Mouse (Mus musculus) liver, embryonic 13.5 days (tissue): Measurements from ENCODE around the gene Zfand3. TPM values are rescaled to one million over a fixed set of nuclear protein-coding genes. Genes with fewer than 3 reads are reported as not detected.
A peak's percentile ranks its signal among the peaks of the same experiment; 100 is the strongest.

Source experiments
- ATAC-seq: fragments of 200-750 bp; cut with Nextera tagmentation; 2 replicates; pipeline ENCODE4 v1.8.0; 2017; ENCODE audit warnings: low read depth, mild to moderate bottlenecking, moderate number of reproducible peaks, moderate library complexity
- DNase-seq: peaks from one replicate; pipeline ENCODE4 v3.0.0; 2022
- H3K27ac ChIP-seq: fragments of 300-500 bp; sonication (generic); 2 replicates; pipeline ENCODE4 v1.5.1; 2015; ENCODE audit warnings: moderate library complexity, mild to moderate bottlenecking, inconsistent platforms
- H3K27me3 ChIP-seq: fragments of 300-500 bp; sonication (generic); 2 replicates; pipeline ENCODE4 v1.6.1; 2015; ENCODE audit warnings: mild to moderate bottlenecking, inconsistent platforms
- H3K36me3 ChIP-seq: fragments of 300-500 bp; sonication (generic); 2 replicates; pipeline ENCODE4 v1.6.1; 2015; ENCODE audit warnings: mild to moderate bottlenecking, inconsistent platforms
- H3K4me1 ChIP-seq: fragments of 300-500 bp; sonication (generic); replicated peaks from 2 replicates; pipeline ENCODE4 v1.6.1; 2015; ENCODE audit warnings: inconsistent platforms
- H3K4me2 ChIP-seq: fragments of 300-500 bp; sonication (generic); 2 replicates; pipeline ENCODE4 v1.6.1; 2015; ENCODE audit warnings: inconsistent platforms, mild to moderate bottlenecking, moderate library complexity
- H3K4me3 ChIP-seq: fragments of 300-500 bp; sonication (generic); replicated peaks from 2 replicates; pipeline ENCODE4 v1.5.1; 2015; ENCODE audit warnings: mild to moderate bottlenecking, inconsistent platforms
- H3K9ac ChIP-seq: fragments of 300-500 bp; sonication (generic); 2 replicates; pipeline ENCODE4 v1.6.1; 2015; ENCODE audit warnings: mild to moderate bottlenecking, inconsistent platforms
- H3K9me3 ChIP-seq: fragments of 300-500 bp; sonication (generic); replicated peaks from 2 replicates; pipeline ENCODE4 v1.6.1; 2016; ENCODE audit warnings: inconsistent platforms
- WGBS: fragments of 180-500 bp; shearing (Covaris S2); methylation state at CpG from one replicate; pipeline ENCODE4 v1.1.7; 2015; ENCODE audit not compliant: insufficient replicate concordance; 5-methylcytosine and 5-hydroxymethylcytosine counted together
- polyA plus RNA-seq: library from polyadenylated mRNA; unstranded; fragments of >200 nt; fragmentation: Nextera tagmentation; extraction: Ambion mirVana; gene quantifications from 2 replicates; pipeline ENCODE4 v1.2.1, GENCODE M21; 2015

Gene Zfand3
- polyA plus RNA-seq, 1 experiment from 2014 or later, result 13.7 TPM

DNA sequence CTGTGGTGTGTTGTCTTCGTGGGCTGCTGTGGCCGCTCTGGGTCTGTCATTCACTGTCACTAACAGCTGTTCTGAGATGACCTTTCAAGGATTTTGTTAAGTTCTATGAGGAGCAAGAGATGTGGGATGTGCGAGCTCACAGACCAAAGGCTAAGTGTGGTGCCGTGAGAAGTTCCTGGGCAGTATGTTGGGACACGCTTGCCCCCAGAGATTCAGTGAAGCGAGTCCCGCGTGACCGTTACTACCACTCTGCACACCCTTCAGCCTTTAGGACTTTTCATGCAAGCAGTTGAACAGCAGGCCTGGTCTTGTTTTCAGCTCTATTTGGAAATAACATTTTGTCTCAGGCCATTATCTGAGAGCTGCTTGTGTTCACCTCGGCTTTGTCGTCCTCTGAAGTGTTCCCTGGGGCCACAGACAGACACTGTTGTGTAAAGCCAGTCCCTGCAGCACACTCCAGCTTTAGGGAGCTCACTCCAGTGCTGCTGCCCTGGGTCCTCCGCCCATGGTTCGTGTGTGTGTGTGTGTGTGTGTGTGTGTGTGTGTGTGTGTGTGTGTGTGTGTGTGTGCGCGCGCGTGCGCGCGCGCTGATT, 191.2 kb downstream of the Zfand3 start:
- Histone ChIP-seq H3K4me2 (no peak overlapping the region), H3K4me3 (no peak overlapping the region), H3K9me3 (no peaks in the 10 kb centered on the region), H3K9ac (no peak overlapping the region), H3K27me3 (no peaks in the 10 kb centered on the region), H3K27ac (no peak overlapping the region), H3K4me1 (peaks cover 24% of the 10 kb centered on the region), H3K36me3 (peaks cover 22% of the 10 kb centered on the region)
- DNase-seq (no peak), ATAC-seq (no peak)
- WGBS, result 85% methylated on average over 13 of the region's 21 CpGs

DNA sequence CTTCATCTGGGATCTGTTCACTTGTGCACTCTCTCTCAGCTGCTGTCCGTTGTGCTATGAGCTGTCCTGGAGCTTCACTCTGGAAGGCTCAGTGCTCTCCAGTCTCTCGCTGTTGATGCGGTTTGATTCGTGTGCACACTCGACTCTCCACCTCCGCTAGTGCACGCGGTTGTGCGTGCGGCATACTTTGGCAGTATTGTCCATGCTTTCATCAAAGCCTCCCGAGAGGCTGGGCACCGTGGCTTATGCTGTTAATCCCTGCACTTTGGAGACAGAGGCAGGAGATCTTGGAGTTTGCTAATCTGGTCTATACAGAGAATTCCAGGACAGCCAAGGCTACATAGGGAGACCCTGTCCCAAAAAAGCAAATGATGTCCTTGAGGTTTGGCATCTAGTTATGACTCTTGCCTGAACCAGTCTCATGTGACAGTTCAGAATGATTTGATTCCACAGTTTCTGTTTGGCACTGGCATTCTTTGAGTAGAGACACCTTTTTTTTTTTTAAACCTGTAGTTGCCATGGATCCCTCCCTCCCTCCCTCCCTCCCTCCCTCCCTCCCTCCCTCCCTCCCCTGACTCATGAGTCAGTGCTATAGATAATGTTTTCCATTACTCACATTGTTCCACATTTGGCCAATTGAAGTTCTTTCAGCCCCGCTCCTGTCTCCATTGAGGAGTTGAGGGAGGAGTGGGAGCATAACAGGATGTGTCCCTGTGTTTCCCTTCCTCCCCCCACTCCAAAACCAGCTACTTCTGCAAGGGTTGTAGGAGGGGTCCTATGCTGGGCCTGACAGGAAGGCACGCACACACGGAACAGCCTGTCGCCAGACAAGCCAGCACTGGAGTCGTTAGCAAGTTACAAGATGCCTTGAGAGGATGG, 192.1 kb downstream of the Zfand3 start:
- DNase-seq (no peak), ATAC-seq (no peak)
- H3K27ac ChIP-seq, result 0 out of 2 replicates have a peak overlapping the region, but pooled peaks have one; percentile 5
- H3K27me3 ChIP-seq, result no peaks in the 10 kb centered on the region
- H3K4me3 ChIP-seq, result no peak overlapping the region
- no peak overlapping the region for H3K4me2 ChIP-seq
- peaks cover 26% of the 10 kb centered on the region for H3K4me1 ChIP-seq
- WGBS, result 77% methylated on average over 17 of the region's 17 CpGs
- H3K9ac ChIP-seq, result no peak overlapping the region
- H3K36me3 ChIP-seq, result peaks cover 22% of the 10 kb centered on the region
- no peaks in the 10 kb centered on the region for H3K9me3 ChIP-seq

DNA sequence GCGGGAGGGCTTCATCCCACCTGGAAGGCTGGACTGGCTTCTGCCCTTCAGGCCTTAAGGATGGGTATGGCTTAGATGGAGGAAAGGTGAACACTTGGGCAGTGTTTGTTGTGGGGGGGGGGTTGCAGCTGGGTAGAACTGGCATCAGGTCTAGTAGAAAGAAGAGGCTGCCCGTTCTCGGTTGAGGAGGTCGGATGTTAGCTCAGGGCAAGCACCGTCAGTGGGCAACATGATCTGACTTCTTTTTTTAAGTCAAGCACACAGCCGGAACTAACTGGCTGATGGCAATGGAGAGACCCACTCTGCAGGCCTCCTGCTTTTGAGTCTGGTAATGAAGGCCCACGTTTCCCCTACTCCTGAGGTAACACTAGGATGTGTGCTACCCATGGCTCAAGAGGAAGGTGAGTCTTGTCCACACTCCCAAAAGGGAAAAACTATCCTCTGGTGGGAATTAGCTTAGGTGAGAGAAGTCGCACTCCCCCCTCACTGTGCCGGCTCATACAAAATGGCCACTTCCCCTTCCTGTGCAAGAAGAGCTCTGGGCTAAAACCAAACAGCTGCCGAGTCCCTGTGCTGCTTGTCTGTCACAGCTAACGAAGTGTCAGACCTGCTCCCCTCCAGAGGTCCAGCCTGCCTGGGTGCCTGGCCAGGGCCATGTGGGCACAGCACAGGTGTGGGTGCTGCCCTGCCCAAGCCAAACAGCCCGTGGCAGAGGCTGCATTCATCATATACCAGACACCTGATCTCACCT, 192.9 kb downstream of the Zfand3 start:
- peaks cover 19% of the 10 kb centered on the region for H3K36me3 ChIP-seq
- no peak overlapping the region for H3K4me2 ChIP-seq
- DNase-seq, result no peak
- H3K4me3 ChIP-seq, result no peak overlapping the region
- H3K27ac ChIP-seq, result no peak overlapping the region
- ATAC-seq, result no peak
- 50% methylated on average over 12 of the region's 12 CpGs for WGBS
- H3K4me1 ChIP-seq, result peaks cover 26% of the 10 kb centered on the region
- H3K9ac ChIP-seq, result no peak overlapping the region
- no peaks in the 10 kb centered on the region for H3K9me3 ChIP-seq
- H3K27me3 ChIP-seq, result no peaks in the 10 kb centered on the region

DNA sequence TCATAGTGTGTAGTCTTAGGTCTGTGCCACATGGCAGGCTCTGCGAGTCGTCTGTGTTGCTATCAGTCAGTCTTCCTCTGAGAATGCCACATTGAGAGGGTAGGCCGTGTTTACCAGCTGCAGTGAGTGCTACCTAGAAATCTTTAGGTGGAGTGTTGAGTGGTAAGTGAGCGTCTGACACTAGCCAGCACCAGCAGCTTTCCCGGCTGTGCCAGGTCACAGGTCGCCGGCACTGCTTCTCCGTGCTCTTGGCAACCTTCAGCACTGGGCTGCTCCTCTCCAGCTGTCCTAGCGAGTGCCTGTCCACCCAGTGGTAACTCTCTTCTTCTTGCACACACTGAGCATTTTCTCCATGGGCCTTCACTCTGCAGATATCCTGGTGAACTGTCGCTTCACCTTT, 193.9 kb downstream of the Zfand3 start:
- H3K36me3 ChIP-seq, result peaks cover 15% of the 10 kb centered on the region; the same call in 1 of the 2 replicates
- WGBS, result 73% methylated on average over 10 of the region's 10 CpGs
- H3K4me2 ChIP-seq, result no peak overlapping the region
- peaks cover 26% of the 10 kb centered on the region for H3K4me1 ChIP-seq
- no peak overlapping the region for H3K9ac ChIP-seq
- no peak overlapping the region for H3K4me3 ChIP-seq
- no peaks in the 10 kb centered on the region for H3K27me3 ChIP-seq
- DNase-seq (no peak), ATAC-seq (no peak)
- H3K9me3 ChIP-seq, result no peaks in the 10 kb centered on the region
- H3K27ac ChIP-seq, result no peak overlapping the region

DNA sequence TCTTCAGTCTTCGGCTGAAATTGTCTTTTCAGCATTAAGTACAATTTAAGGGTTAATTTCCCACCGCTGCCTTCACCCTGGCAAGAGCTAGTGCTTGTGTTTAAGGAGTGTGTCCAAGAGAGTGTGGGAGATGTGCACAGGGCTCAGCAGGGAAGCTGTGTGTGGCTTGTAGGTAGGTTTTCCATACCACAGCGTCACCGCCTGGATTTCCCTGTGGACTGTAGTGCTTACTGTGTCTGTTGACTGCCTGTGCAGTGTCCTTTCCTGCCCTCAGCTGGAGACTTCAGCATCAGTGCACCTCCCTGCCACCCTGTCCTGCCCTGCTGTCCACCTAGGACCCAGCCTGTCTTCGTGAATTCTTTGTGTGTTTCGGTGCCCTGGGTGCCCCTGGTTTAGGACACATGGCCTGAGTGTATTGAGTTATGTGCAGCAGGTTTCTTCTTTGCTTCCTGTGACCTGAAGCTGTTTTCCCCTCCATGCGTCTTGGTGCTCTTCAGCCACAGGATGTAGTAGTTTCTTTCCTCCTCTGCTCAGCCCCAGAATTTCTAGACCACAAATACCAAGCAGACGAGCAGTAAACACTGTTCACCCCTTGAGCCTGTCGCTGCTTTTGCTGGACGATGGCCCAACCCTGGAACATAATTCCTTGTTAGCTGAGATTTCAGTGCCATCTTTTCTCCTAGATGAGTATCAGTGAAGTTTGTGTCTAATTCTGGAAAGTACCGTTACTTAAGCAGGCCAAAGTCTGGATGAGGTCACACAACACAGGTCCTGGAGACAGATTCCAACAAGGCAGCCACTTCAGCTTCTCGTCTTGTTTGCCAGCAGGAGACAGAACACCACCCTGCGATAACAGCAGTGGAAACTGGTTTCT, 195.1 kb downstream of the Zfand3 start:
- DNase-seq (no peak), ATAC-seq (no peak)
- Histone ChIP-seq H3K4me1 (peaks cover 26% of the 10 kb centered on the region), H3K4me3 (no peak overlapping the region), H3K27me3 (no peaks in the 10 kb centered on the region), H3K27ac (no peak overlapping the region), H3K4me2 (no peak overlapping the region), H3K9ac (no peak overlapping the region), H3K9me3 (no peaks in the 10 kb centered on the region), H3K36me3 (peaks cover 9% of the 10 kb centered on the region; the same call in 1 of the 2 replicates)
- WGBS, result 71% methylated on average over 13 of the region's 13 CpGs

DNA sequence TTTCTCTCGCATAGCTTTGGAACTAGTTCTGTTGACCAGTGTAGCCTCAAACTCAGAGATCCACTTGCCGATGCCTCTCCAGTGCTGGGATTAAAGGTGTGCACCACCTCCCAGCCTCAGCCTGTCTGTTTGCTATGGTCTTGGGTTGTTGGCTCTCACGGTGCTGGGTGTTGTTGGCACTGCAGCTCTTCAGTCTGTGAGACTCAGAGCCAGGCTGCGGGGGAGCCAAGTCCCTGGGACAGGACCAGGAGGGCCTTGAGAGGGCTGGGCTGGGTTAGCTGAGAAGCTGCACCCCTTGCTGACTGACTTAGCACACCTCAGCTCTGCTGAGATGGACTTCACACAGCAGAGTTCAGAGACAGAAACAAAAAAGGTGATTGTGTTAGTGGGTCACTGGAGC, 195.8 kb downstream of the Zfand3 start:
- Histone ChIP-seq H3K4me3 (no peak overlapping the region), H3K4me1 (peaks cover 21% of the 10 kb centered on the region), H3K9ac (no peak overlapping the region), H3K36me3 (peaks cover 9% of the 10 kb centered on the region; the same call in 1 of the 2 replicates), H3K4me2 (no peak overlapping the region), H3K27ac (no peak overlapping the region), H3K9me3 (no peaks in the 10 kb centered on the region), H3K27me3 (no peaks in the 10 kb centered on the region)
- ATAC-seq (no peak), DNase-seq (no peak)
- 81% methylated on average over 4 of the region's 4 CpGs for WGBS

DNA sequence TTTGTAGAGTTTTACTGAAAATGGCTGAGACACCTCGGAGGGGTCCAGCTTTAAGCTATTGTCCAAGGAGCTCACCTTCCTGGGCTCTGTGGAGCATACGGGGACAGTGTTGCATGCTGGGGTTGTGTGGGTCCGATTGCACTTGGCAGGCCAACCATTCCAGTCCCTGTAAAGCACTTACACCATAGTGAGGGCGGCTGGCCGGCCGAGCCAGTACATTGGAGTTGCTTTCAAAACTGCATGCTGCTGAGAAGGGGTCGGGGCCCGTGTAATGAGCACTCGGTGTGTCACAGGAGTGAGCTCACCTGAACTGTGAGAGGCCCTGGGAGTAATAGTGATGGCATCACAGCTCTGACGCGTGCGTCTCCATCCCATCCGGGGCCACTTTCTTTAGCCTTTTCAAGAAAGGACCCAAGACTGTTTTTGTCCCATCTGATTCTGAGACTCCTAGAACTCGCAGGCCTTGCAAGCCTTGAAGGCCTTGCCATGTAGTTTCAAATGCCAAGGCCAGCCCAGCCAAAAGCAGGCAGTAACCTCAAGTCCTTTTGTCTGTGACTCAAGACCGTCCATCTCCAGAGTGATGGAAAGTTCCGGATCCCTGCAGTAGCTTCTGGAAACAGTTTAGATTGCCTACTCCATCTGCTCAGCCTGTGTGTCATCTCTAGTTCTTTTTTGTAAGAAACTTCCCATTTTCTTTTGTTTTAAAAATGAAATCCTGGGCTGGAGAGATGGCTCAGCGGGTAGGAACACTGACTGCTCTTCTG, 200.7 kb downstream of the Zfand3 start:
- H3K4me1 ChIP-seq, result peaks cover 4% of the 10 kb centered on the region; the same call in 1 of the 2 replicates
- ATAC-seq, result no peak
- no peak overlapping the region for H3K4me2 ChIP-seq
- H3K36me3 ChIP-seq, result peaks cover 33% of the 10 kb centered on the region
- H3K27me3 ChIP-seq, result no peaks in the 10 kb centered on the region
- no peak overlapping the region for H3K9ac ChIP-seq
- H3K9me3 ChIP-seq, result no peaks in the 10 kb centered on the region
- DNase-seq, result no peak
- 85% methylated on average over 17 of the region's 17 CpGs for WGBS
- no peak overlapping the region for H3K4me3 ChIP-seq
- H3K27ac ChIP-seq, result no peak overlapping the region

DNA sequence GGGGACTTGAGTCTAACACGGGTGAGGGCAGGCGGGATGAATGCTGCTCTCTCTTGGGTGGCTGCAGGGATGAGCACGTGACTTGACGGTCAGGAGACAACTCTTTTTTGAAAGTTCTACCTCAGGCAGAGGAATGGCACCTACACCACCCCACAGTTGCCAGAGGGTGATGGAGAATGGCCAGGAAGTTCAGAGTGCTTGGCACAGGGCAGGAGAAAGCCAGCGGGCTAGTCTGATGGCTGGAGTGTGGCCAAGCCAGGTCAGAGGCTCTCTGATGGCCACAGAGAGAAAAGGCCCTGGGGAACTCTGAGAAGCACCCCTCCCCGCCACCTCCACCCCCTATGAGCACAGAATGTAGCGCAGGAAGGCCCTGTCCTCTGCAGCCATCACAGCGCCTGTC, 205.7 kb downstream of the Zfand3 start:
- Histone ChIP-seq H3K9ac (no peak overlapping the region), H3K27me3 (no peaks in the 10 kb centered on the region), H3K4me1 (peaks cover 12% of the 10 kb centered on the region), H3K4me3 (no peak overlapping the region), H3K27ac (no peak overlapping the region), H3K36me3 (peaks cover 29% of the 10 kb centered on the region), H3K4me2 (no peak overlapping the region), H3K9me3 (no peaks in the 10 kb centered on the region)
- ATAC-seq (no peak), DNase-seq (no peak)
- WGBS, result 84% methylated on average over 8 of the region's 8 CpGs

DNA sequence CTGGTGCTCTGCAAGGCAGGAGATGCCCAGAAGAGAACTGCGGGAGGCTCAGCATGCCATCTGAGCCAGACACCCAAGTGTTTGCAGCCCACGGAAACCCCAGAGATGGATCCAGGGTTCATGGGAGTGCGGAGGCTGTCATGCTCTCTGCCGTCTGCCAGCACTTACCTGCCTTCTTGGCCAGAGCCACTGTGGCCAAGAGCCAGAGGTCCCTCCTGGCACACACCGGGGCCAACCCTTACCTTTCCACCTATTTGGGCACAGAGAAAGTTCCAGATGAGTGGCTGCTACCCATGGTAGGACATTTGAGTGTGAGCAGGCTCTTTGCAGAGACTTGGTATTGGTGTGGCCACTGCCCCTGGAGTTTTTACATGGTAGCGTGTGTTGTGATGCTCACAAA, 206.4 kb downstream of the Zfand3 start:
- WGBS, result 92% methylated on average over 6 of the region's 6 CpGs
- ATAC-seq (no peak), DNase-seq (no peak)
- H3K9me3 ChIP-seq, result no peaks in the 10 kb centered on the region
- no peaks in the 10 kb centered on the region for H3K27me3 ChIP-seq
- H3K36me3 ChIP-seq, result peaks cover 29% of the 10 kb centered on the region
- H3K4me3 ChIP-seq, result no peak overlapping the region
- H3K27ac ChIP-seq, result no peak overlapping the region
- peaks cover 12% of the 10 kb centered on the region for H3K4me1 ChIP-seq
- H3K4me2 ChIP-seq, result no peak overlapping the region
- H3K9ac ChIP-seq, result no peak overlapping the region

DNA sequence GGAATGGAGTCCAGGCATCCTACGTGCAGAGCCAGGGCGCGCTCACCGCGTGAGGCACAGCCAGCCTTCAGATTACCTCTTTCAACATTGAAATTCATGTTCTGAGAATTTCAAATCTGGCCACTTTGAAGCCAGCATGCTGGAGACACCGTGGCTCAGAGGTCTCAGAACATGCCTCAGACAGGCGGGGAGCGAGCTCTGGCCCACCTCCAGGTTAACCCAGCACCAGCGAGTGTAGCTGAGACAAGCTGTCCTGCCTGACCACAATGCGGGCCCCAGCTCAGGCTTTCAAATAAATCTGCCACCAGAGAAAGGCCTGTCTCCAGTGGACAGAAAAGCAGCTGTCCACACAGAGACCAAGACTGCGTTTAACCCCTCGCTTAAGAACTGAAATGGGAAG, 208.1 kb downstream of the Zfand3 start:
- no peak for ATAC-seq

More for the DNA sequence above, 208.1 kb downstream of the Zfand3 start:
- no peak overlapping the region for H3K4me3 ChIP-seq
- H3K4me2 ChIP-seq, result no peak overlapping the region
- no peaks in the 10 kb centered on the region for H3K9me3 ChIP-seq
- H3K4me1 ChIP-seq, result peaks cover 12% of the 10 kb centered on the region
- peaks cover 27% of the 10 kb centered on the region for H3K36me3 ChIP-seq
- DNase-seq, result no peak
- H3K27ac ChIP-seq, result no peak overlapping the region
- H3K9ac ChIP-seq, result no peak overlapping the region
- 87% methylated on average over 12 of the region's 12 CpGs for WGBS
- no peaks in the 10 kb centered on the region for H3K27me3 ChIP-seq
